Mouse (Mus musculus) brain, embryonic 14.5 days (tissue): ENCODE data around the gene Ctnnd1.

ENCODE experiments used
- CTCF ChIP-seq: fragments of 200-500 bp; IDR thresholded peaks from 2 replicates; pipeline ENCODE4 v1.5.1; 2012; ENCODE audit warnings: inconsistent platforms, mild to moderate bottlenecking, moderate library complexity, borderline replicate concordance; ENCODE audit not compliant: insufficient read depth, insufficient read length; ENCODE audit errors: extremely low read depth
- POLR2A ChIP-seq: fragments of 200-500 bp; IDR thresholded peaks from 2 replicates; pipeline ENCODE4 v1.6.1; 2012; ENCODE audit warnings: mild to moderate bottlenecking, inconsistent platforms, borderline replicate concordance; ENCODE audit not compliant: poor library complexity, insufficient read depth, insufficient read length, severe bottlenecking; ENCODE audit errors: extremely low read depth

DNA sequence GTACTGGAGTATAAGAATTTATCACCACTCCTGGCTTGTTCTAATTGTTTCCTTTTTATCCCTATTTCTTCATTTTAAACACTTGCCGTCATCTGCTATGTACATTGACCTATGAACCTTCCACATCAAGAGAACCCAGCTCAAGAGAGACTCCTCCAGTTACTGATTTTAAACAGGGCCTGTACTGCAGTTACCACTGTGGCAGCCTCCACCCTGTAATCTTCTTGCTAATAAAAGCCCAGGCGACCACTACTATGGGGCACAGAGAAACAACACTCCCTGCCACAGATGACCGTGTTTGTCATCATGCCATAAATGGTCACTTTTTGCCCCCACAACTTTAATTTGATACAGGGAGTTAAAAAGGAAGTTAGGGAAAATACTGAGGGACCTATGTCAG lies 23.5 kb downstream of the Ctnnd1 start:
- TF ChIP-seq POLR2A: no peak
- no peak for TF ChIP-seq CTCF
